Mouse (Mus musculus) C2C12 (cell line): ENCODE results near the gene Itpr1. TPM values are rescaled to one million over a fixed set of nuclear protein-coding genes. Genes with fewer than 3 reads are reported as not detected.

ENCODE experiments used
- H3K27me3 ChIP-seq: one replicate; pipeline ENCODE4 v1.6.1; 2011; ENCODE audit not compliant: control insufficient read depth, insufficient read depth, insufficient read length
- H3K36me3 ChIP-seq: one replicate; pipeline ENCODE4 v1.6.1; 2011; ENCODE audit not compliant: control insufficient read depth, insufficient read depth
- H3K4me3 ChIP-seq: one replicate; pipeline ENCODE4 v1.5.1; 2011; ENCODE audit warnings: mild to moderate bottlenecking, control low read depth; ENCODE audit not compliant: poor library complexity, insufficient read depth, severe bottlenecking
- H3K79me2 ChIP-seq: one replicate; pipeline ENCODE4 v1.6.1; 2011; ENCODE audit not compliant: control insufficient read depth, insufficient read depth
- H3K79me3 ChIP-seq: one replicate; pipeline ENCODE4 v1.6.1; 2011; ENCODE audit warnings: low read depth, control low read depth
- H3ac ChIP-seq: one replicate; pipeline ENCODE3; 2011; ENCODE audit warnings: low read depth; ENCODE audit not compliant: control insufficient read depth, insufficient read length
- CEBPB ChIP-seq: IDR thresholded peaks from one replicate; pipeline ENCODE4 v1.6.1; 2011; ENCODE audit warnings: low read depth, mild to moderate bottlenecking, control low read depth, moderate library complexity
- CTCF ChIP-seq: IDR thresholded peaks from one replicate; pipeline ENCODE4 v1.5.1; 2011; ENCODE audit not compliant: control insufficient read depth, insufficient read depth, insufficient read length
- FOSL1 ChIP-seq: IDR thresholded peaks from one replicate; pipeline ENCODE4 v1.8.0; 2011; ENCODE audit warnings: mild to moderate bottlenecking, low read length; ENCODE audit not compliant: poor library complexity, insufficient read depth, severe bottlenecking
- MAX ChIP-seq: IDR thresholded peaks from one replicate; pipeline ENCODE4 v1.6.1; 2011; ENCODE audit warnings: mild to moderate bottlenecking, control low read depth
- MYOD1 ChIP-seq: IDR thresholded peaks from one replicate; pipeline ENCODE4 v1.6.1; 2011; ENCODE audit warnings: low read depth; ENCODE audit not compliant: control insufficient read depth, insufficient read length
- MYOG ChIP-seq: IDR thresholded peaks from one replicate; pipeline ENCODE4 v1.6.1; 2011; ENCODE audit not compliant: control insufficient read depth, insufficient read length; ENCODE audit errors: extremely low read depth
- USF1 ChIP-seq: IDR thresholded peaks from one replicate; pipeline ENCODE4 v1.6.1; 2011; ENCODE audit warnings: low read depth, mild to moderate bottlenecking, control low read depth, moderate library complexity
- polyA plus RNA-seq: library from polyadenylated mRNA; unstranded; fragments of >200 nt; fragmentation: generic; extraction: Trizol; gene quantifications from one replicate; pipeline ENCODE4 v1.2.1, GENCODE M21; 2012; ENCODE audit warnings: missing spikeins

The Itpr1 gene
- polyA plus RNA-seq, 1 experiment = 4.9 TPM

DNA sequence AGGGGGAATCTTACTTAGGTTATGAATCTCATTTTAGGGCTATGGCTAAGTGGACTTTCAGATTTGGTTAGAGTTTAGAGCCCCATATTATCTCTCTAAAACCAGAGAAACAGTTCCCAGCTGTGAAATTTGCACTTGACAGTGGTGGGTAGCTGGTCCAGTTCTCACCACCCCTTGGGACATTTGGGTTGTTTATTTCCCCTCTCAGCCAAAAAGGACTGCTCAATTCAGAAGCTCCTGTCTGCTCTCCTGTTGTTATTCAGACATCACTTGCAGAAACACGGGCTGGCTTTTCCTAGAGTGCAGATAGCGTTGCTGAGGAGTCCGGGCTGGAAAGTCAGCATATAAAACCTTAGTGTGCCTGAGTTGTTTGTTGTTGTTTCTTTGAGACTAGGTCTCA is 51.3 kb downstream of the Itpr1 start:
- Histone ChIP-seq H3K79me2 (no peaks in the 10 kb centered on the region), H3K4me3 (no peak overlapping the region), H3K27me3 (no peaks in the 10 kb centered on the region)

DNA sequence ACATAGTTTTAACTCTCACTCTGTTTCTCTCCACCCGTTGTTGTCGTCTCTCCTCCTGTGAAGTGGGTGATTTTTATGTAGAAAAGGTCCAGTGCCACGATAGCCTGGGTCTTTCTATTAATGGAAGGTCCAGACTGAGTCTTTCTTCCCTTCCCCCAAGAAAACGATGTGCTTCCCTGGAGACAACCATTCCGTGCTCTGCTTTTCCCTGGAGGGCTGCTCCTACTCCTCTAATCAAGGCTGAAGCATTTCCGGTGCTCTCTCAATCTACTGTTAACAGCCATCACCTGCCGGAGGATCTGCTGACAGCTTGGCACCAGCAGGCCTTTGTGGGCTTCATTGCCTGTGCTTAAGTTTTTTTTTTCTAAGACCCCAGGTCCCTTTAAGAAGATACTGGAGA is 60.6 kb downstream of the Itpr1 start:
- no peak overlapping the region for H3K4me3 ChIP-seq
- H3K27me3 ChIP-seq = no peaks in the 10 kb centered on the region
- H3K36me3 ChIP-seq = no peaks in the 10 kb centered on the region
- no peaks in the 10 kb centered on the region for H3K79me2 ChIP-seq
- H3K79me3 ChIP-seq = no peaks in the 10 kb centered on the region
- H3ac ChIP-seq = no peak overlapping the region
- no peak for TF ChIP-seq MYOD1
- TF ChIP-seq MYOG = no peak
- TF ChIP-seq USF1 = no peak
- TF ChIP-seq MAX = no peak
- TF ChIP-seq FOSL1 = no peak
- no peak for TF ChIP-seq CTCF
- no peak for TF ChIP-seq CEBPB

More for the DNA sequence above, 51.3 kb downstream of the Itpr1 start:
- H3K36me3 ChIP-seq = no peaks in the 10 kb centered on the region
- no peaks in the 10 kb centered on the region for H3K79me3 ChIP-seq
- no peak overlapping the region for H3ac ChIP-seq
- TF ChIP-seq MYOG = no peak
- TF ChIP-seq USF1 = no peak
- no peak for TF ChIP-seq CTCF
- TF ChIP-seq CEBPB = no peak
- no peak for TF ChIP-seq MYOD1
- no peak for TF ChIP-seq MAX
- no peak for TF ChIP-seq FOSL1

DNA sequence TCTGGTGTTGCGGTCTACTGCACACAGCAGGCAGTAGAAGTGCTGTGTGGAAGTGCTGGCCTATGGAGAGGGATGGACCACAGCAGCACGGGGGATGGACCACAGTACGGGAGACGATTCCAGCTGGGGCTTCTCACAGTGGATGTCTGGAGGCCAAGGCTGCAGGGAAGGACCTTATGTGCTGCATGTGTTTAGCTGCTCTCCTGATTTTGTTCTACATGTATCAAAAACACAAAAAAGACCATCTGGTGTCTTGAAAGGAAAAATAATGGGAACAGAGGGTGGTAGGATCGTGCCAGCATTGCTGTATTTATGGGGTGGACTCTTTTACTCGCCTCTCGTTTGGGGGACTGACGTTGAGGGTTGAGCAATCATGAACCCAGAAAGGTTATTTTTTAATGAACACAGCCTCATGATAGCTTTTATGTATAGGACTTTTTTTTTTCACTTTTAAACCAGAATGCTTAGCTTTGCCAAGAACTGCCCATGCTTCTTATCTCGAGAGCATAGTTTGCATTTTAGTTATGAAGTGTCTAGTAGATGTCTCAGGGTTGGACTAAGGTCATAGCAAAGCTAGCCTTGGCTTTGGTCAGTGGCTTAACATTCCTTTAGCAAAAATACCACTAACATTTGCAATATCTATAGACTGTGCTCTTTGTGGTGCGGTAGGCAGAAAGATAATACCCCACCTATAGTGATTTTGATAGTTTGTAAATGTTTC is 61.6 kb downstream of the Itpr1 start:
- H3K36me3 ChIP-seq = no peaks in the 10 kb centered on the region
- TF ChIP-seq CEBPB (no peak), USF1 (no peak), MYOG (no peak), FOSL1 (no peak)
- no peak overlapping the region for H3K4me3 ChIP-seq
- no peaks in the 10 kb centered on the region for H3K27me3 ChIP-seq
- H3K79me2 ChIP-seq = no peaks in the 10 kb centered on the region
- H3ac ChIP-seq = no peak overlapping the region
- no peaks in the 10 kb centered on the region for H3K79me3 ChIP-seq

DNA sequence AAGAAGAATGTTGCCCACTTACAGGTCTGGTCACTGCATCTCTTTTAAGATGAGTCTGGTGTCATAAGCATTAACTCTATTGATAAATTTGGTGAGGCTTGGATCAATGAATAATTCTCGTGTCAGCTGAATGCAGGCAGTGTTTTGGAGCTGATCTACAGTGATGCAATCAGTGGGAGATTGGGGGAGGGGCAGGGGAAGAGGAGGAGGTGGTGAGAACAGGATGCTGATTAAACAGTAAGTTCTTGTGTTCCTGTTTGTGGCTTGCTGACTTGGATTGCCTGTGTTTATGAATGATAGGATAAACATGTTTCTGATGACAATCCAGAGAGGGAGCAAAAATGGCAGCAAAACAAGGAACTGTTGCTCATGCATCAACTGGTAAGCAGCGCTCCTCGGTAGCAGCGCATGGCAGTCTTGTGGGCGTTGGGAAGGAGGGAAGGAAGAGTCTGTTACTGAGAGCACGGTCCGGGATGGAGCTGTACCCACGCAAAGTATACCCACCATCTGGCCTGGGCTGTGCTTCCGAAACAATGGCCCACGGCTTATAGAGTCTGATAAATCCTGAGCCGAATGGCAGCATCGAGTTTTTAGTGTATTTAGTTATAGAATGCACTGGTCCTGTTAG is 64.1 kb downstream of the Itpr1 start:
- Histone ChIP-seq H3ac (no peak overlapping the region), H3K27me3 (no peaks in the 10 kb centered on the region), H3K79me3 (no peaks in the 10 kb centered on the region), H3K79me2 (no peaks in the 10 kb centered on the region), H3K4me3 (no peak overlapping the region), H3K36me3 (no peaks in the 10 kb centered on the region)
- TF ChIP-seq CTCF (no peak), FOSL1 (no peak), USF1 (no peak), MYOG (no peak), MYOD1 (no peak), MAX (no peak), CEBPB (no peak)

DNA sequence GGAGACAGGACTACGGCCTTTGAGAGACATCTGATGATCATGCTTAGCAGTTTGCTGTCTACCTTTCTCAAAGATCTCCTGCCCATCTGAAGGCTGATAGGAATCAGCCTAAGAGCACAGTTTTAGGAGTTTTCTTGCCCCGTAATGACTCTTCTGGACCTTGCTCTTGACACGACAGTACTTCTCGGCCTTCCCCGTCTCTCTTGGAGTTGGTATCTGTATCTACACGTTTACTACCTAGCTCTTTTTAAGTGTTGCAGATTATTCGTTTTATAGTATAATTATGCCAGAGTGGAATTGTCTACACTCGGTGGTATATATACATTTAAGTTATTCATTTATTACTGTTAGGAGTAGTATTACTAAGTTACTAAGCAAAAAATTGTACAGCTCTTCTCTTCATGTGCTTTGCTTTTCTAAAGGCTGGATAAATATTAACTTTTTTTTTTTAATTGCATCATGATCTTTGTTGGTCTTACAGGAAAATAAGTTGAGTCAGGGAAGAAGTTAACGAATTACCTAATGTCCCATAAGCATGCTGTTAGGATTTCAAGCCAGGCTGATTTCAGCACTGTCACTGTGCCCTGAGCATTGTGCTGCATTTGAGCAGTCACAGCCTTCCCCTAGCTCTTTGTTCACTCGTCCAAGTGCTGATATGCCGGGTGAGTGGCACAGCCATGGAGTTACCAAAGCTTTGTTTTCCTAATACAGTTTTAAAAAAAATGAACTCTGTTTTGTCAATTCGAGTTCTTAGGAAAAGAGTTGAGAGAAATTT is 64.9 kb downstream of the Itpr1 start:
- Histone ChIP-seq H3K36me3 (no peaks in the 10 kb centered on the region), H3K79me3 (no peaks in the 10 kb centered on the region)

More for the DNA sequence above, 64.9 kb downstream of the Itpr1 start:
- TF ChIP-seq MYOD1 (no peak), MAX (no peak), FOSL1 (no peak), CTCF (no peak), CEBPB (no peak), MYOG (no peak), USF1 (no peak)
- no peaks in the 10 kb centered on the region for H3K27me3 ChIP-seq
- H3K79me2 ChIP-seq = no peaks in the 10 kb centered on the region
- no peak overlapping the region for H3K4me3 ChIP-seq
- no peak overlapping the region for H3ac ChIP-seq
